Mouse (Mus musculus) forebrain, embryonic 10.5 days (tissue): ENCODE measurements around the gene Gtf3a. TPM values are rescaled to one million over a fixed set of nuclear protein-coding genes. Genes with fewer than 3 reads are reported as not detected.

ENCODE experiments used
- DNase-seq: peaks from one replicate; pipeline ENCODE4 v3.0.0-alpha.2; 2017; ENCODE audit warnings: low spot score; ENCODE audit errors: extremely low spot score
- H3K27ac ChIP-seq: fragments of 300-500 bp; sonication (generic); 2 replicates; pipeline ENCODE4 v1.5.1; 2016; ENCODE audit warnings: mild to moderate bottlenecking
- H3K27me3 ChIP-seq: fragments of 300-500 bp; sonication (generic); 2 replicates; pipeline ENCODE4 v1.6.1; 2016; ENCODE audit warnings: mild to moderate bottlenecking; ENCODE audit not compliant: poor library complexity, severe bottlenecking
- H3K36me3 ChIP-seq: fragments of 300-500 bp; sonication (generic); replicated peaks from 2 replicates; pipeline ENCODE4 v1.6.1; 2016; ENCODE audit warnings: mild to moderate bottlenecking, moderate library complexity
- H3K4me1 ChIP-seq: fragments of 300-500 bp; sonication (generic); 2 replicates; pipeline ENCODE4 v1.6.1; 2016
- H3K4me3 ChIP-seq: fragments of 300-500 bp; sonication (generic); 2 replicates; pipeline ENCODE4 v1.5.1; 2016; ENCODE audit warnings: mild to moderate bottlenecking, moderate library complexity
- H3K9me3 ChIP-seq: fragments of 300-500 bp; sonication (generic); 2 replicates; pipeline ENCODE4 v1.6.1; 2016; ENCODE audit warnings: mild to moderate bottlenecking, moderate library complexity
- WGBS: fragments of 180-500 bp; shearing (Covaris S2); methylation state at CpG from one replicate; pipeline ENCODE4 v1.1.7; 2016; 5-methylcytosine and 5-hydroxymethylcytosine counted together
- polyA plus RNA-seq: library from polyadenylated mRNA; unstranded; fragments of >200 nt; fragmentation: Nextera tagmentation; extraction: Ambion mirVana; gene quantifications from 2 replicates; pipeline ENCODE4 v1.2.1, GENCODE M21; 2016

Gtf3a gene
- polyA plus RNA-seq, 1 experiment from 2014 or later, result 149 TPM

- H3K27ac ChIP-seq, result no peak overlapping the region
- H3K9me3 ChIP-seq, result peaks cover 20% of the 10 kb centered on the region; the same call in 1 of the 2 replicates
- H3K4me1 ChIP-seq, result no peaks in the 10 kb centered on the region
- no peak overlapping the region for H3K4me3 ChIP-seq
- H3K27me3 ChIP-seq, result no peaks in the 10 kb centered on the region
- H3K36me3 ChIP-seq, result no peaks in the 10 kb centered on the region
- no peak for DNase-seq
- 63% methylated on average over 1 of the region's 1 CpGs for WGBS
These were observed 54.8 kb downstream of the Gtf3a start for GRCm38 (mm10) chr5:147003303-147003702.

Other genes starting within 250 kb of the Gtf3a start
- 13.2 and 14.2 TPM in 2 replicates for gene Usp12, start 153.7 kb upstream of the Gtf3a start, polyA plus RNA-seq
- gene Rpl21, start 115.8 kb upstream of the Gtf3a start, polyA plus RNA-seq, result 529 and 540 TPM in 2 replicates
- gene Rasl11a, start 103.6 kb upstream of the Gtf3a start, polyA plus RNA-seq, result 37.4 and 39.5 TPM in 2 replicates
- 20.7 and 22.4 TPM in 2 replicates for gene Mtif3, start 15.1 kb downstream of the Gtf3a start, polyA plus RNA-seq
- gene Lnx2, start 127.9 kb downstream of the Gtf3a start, polyA plus RNA-seq, result 8.6 and 9.8 TPM in 2 replicates
- 129 and 132 TPM in 2 replicates for gene Polr1d, start 128.4 kb downstream of the Gtf3a start, polyA plus RNA-seq
- 2.4 and 3.0 TPM in 2 replicates for gene Gsx1, start 240.0 kb downstream of the Gtf3a start, polyA plus RNA-seq